Mouse (Mus musculus): ENCODE measurements around the gene Alox5. TPM values are rescaled to one million over a fixed set of nuclear protein-coding genes. Genes with fewer than 3 reads are reported as not detected.

The Alox5 gene
- total and polyA plus RNA-seq, 3 experiments, result not detected

- TF ChIP-seq NELFE (IDR thresholded peaks at IDR 0.05; ENCODE audit: low read depth, low read length), result no peak
- TF ChIP-seq MYC (IDR thresholded peaks at IDR 0.05; ENCODE audit: low read depth, low read length), result no peak
- no peak for TF ChIP-seq KAT2A (IDR thresholded peaks at IDR 0.05; ENCODE audit: insufficient replicate concordance, low read length)
- no peak for TF ChIP-seq JUN (IDR thresholded peaks at IDR 0.05; ENCODE audit: insufficient read depth, low read depth, low read length)
- no peak for TF ChIP-seq CHD2 (IDR thresholded peaks at IDR 0.05; ENCODE audit: low read length)
- TF ChIP-seq MAZ (IDR thresholded peaks at IDR 0.05; ENCODE audit: low read depth, low read length), result no peak
- TF ChIP-seq ELF1 (IDR thresholded peaks at IDR 0.05; ENCODE audit: low read depth, low read length), result no peak
- TF ChIP-seq POLR2A (IDR thresholded peaks at IDR 0.05; ENCODE audit: low read depth, low read length), result no peak
- TF ChIP-seq RAD21 (IDR thresholded peaks at IDR 0.05; ENCODE audit: low read depth, low read length), result no peak
- TF ChIP-seq SIN3A (IDR thresholded peaks at IDR 0.05; ENCODE audit: low read length), result no peak
- TF ChIP-seq MXI1 (IDR thresholded peaks at IDR 0.05; ENCODE audit: low read depth, low read length), result no peak
- TF ChIP-seq ZC3H11A (IDR thresholded peaks at IDR 0.05; ENCODE audit: low read depth, low read length), result no peak
- no peak for TF ChIP-seq BHLHE40 (IDR thresholded peaks at IDR 0.05; ENCODE audit: low read depth, low read length)
- TF ChIP-seq CTCF (conservative IDR thresholded peaks at IDR 0.05 in 1 of 2, IDR thresholded peaks at IDR 0.05 in 1 of 2; ENCODE audit: low read depth in 2 of 2, low read length in 2 of 2), result no peak
- TF ChIP-seq HCFC1 (IDR thresholded peaks at IDR 0.05; ENCODE audit: low read depth, low read length), result no peak
- TF ChIP-seq MEF2A (IDR thresholded peaks at IDR 0.05; ENCODE audit: borderline replicate concordance, low read depth, low read length), result no peak
- TF ChIP-seq PAX5 (IDR thresholded peaks at IDR 0.05; ENCODE audit: low read length), result no peak
- no peak for TF ChIP-seq MAFK (IDR thresholded peaks at IDR 0.05; ENCODE audit: insufficient replicate concordance, low read length)
- Histone ChIP-seq H3K9ac (ENCODE audit: insufficient read depth, low read depth) (no peak overlapping the region), H3K4me2 (ENCODE audit: insufficient read depth, low read depth, poor library complexity, severe bottlenecking) (no peak overlapping the region), H3K36me3 (replicated peaks in 1 of 2; ENCODE audit: control insufficient read depth in 1 of 2, insufficient read depth in 1 of 2, low read length in 1 of 2) (peaks cover 7 to 9% of the 10 kb centered on the region in 2 experiments), H3K27me3 (replicated peaks) (no peaks in the 10 kb centered on the region), H3K4me3 (replicated peaks in 1 of 3; ENCODE audit: low read depth in 2 of 3, low read length in 2 of 3, poor library complexity in 1 of 3) (no peak overlapping the region), H3K4me1 (ENCODE audit: control insufficient read depth in 1 of 2, insufficient read depth in 2 of 2) (no peaks in the 10 kb centered on the region; a peak in 1 of 4 replicates), H3K79me2 (replicated peaks; ENCODE audit: control insufficient read depth, extremely low read depth, insufficient read depth, poor library complexity, severe bottlenecking) (no peaks in the 10 kb centered on the region), H3K9me3 (replicated peaks; ENCODE audit: low read length) (no peaks in the 10 kb centered on the region), H3K27ac (ENCODE audit: insufficient read depth, low read depth) (no peak overlapping the region)
- DNase-seq (ENCODE audit: extremely low read depth), result no peak
- in situ Hi-C loops (cut with MboI; ENCODE audit: low pct_ligation_motif_present, low pct_unique_long_range_greater_than_20kb, low sequenced_read_pairs), result loop anchor here (25.0 kb wide), 2 partner anchors 194 to 394 kb away; partner anchors contain the start of gene Washc2
- dilution Hi-C loops (cut with MboI; ENCODE audit: extremely low pct_ligation_motif_present, extremely low pct_unique_long_range_greater_than_20kb, low sequenced_read_pairs), result no loop called here
Measured at GRCm38 (mm10) chr6:116406152-116406551, 54.8 kb downstream of the Alox5 start.

DNA sequence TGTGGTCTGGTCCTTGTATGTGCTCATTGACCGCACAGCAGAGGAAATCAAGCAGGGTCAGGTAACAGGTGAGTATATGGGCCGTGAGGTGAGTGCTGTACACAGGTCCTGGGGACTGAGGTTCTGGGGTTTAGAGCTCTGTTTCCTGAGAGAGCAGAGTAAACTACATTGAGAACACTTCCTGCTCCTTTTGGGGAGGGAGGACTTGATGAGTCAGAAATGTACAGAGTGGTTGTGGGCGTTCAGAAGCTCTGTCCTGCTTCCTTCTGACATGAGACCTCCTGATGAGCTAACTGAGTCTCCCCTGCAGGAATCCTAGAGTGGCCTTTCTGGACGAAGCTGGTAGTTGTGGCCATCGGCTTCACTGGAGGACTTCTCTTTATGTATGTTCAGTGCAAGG lies 55.3 kb downstream of the Alox5 start:
- no peak for DNase-seq (ENCODE audit: extremely low read depth)
- dilution Hi-C loops (cut with MboI; ENCODE audit: extremely low pct_ligation_motif_present, extremely low pct_unique_long_range_greater_than_20kb, low sequenced_read_pairs) (no loop called here), in situ Hi-C loops (cut with MboI; ENCODE audit: low pct_ligation_motif_present, low pct_unique_long_range_greater_than_20kb, low sequenced_read_pairs) (loop anchor here (25.0 kb wide), 2 partner anchors 193 to 393 kb away; partner anchors contain the start of gene Washc2)
- no peaks in the 10 kb centered on the region for H3K9me3 ChIP-seq (replicated peaks; ENCODE audit: low read length)
- H3K27me3 ChIP-seq (replicated peaks), result no peaks in the 10 kb centered on the region
- no peak overlapping the region for H3K4me2 ChIP-seq (ENCODE audit: insufficient read depth, low read depth, poor library complexity, severe bottlenecking)
- TF ChIP-seq ELF1 (IDR thresholded peaks at IDR 0.05; ENCODE audit: low read depth, low read length) (no peak), SIN3A (IDR thresholded peaks at IDR 0.05; ENCODE audit: low read length) (no peak), MAFK (IDR thresholded peaks at IDR 0.05; ENCODE audit: insufficient replicate concordance, low read length) (no peak), ZC3H11A (IDR thresholded peaks at IDR 0.05; ENCODE audit: low read depth, low read length) (no peak), BHLHE40 (IDR thresholded peaks at IDR 0.05; ENCODE audit: low read depth, low read length) (no peak), MXI1 (IDR thresholded peaks at IDR 0.05; ENCODE audit: low read depth, low read length) (no peak), MEF2A (IDR thresholded peaks at IDR 0.05; ENCODE audit: borderline replicate concordance, low read depth, low read length) (no peak), CHD1 (IDR thresholded peaks at IDR 0.05; ENCODE audit: low read depth, low read length) (no peak), USF1 (IDR thresholded peaks at IDR 0.05; ENCODE audit: low read depth, low read length) (no peak), IRF4 (IDR thresholded peaks at IDR 0.05; ENCODE audit: low read depth, low read length) (no peak), MAZ (IDR thresholded peaks at IDR 0.05; ENCODE audit: low read depth, low read length) (no peak), TCF12 (IDR thresholded peaks at IDR 0.05; ENCODE audit: low read depth, low read length) (no peak), RAD21 (IDR thresholded peaks at IDR 0.05; ENCODE audit: low read depth, low read length) (no peak)
- no peaks in the 10 kb centered on the region; a peak in 1 of 4 replicates for H3K4me1 ChIP-seq (ENCODE audit: control insufficient read depth in 1 of 2, insufficient read depth in 2 of 2)
- H3K79me2 ChIP-seq (replicated peaks; ENCODE audit: control insufficient read depth, extremely low read depth, insufficient read depth, poor library complexity, severe bottlenecking), result no peaks in the 10 kb centered on the region
- H3K27ac ChIP-seq (ENCODE audit: insufficient read depth, low read depth), result no peak overlapping the region
- H3K4me3 ChIP-seq (replicated peaks in 1 of 3; ENCODE audit: low read depth in 2 of 3, low read length in 2 of 3, poor library complexity in 1 of 3), result no peak overlapping the region
- peaks cover 7 to 9% of the 10 kb centered on the region in 2 experiments for H3K36me3 ChIP-seq (replicated peaks in 1 of 2; ENCODE audit: control insufficient read depth in 1 of 2, insufficient read depth in 1 of 2, low read length in 1 of 2)
- no peak overlapping the region for H3K9ac ChIP-seq (ENCODE audit: insufficient read depth, low read depth)

Data from CH12.LX (cell line).